Mouse (Mus musculus): ENCODE measurements around the gene Retreg2. TPM values are rescaled to one million over a fixed set of nuclear protein-coding genes. Genes with fewer than 3 reads are reported as not detected.
A peak's percentile ranks its signal among the peaks of the same experiment; 100 is the strongest.

Gene Retreg2
- polyA plus RNA-seq, 1 experiment from 2014 or later, result 96.0 TPM

DNA sequence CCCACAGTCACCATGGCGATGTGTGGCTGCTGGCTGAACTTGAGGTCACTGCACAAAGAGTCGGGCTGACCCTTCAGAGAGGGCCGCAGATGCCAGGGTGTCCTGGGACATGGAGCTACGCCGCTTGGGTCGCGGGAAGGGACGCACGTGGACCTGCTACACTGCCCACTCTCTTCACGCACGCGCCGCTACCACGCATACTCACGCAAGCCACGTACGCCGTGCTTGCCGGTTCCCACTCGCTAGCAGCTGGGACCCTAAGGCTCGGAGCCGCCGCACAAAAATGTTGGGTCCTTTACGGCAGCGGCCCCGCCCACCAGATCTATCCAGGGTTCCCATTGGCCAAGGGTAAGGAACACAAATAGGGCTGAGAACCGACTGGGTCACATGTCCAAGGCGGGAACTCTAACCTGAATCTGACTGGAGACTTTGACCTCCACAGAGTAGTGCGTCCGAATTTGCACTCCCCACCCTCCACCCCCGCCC is 37.6 kb downstream of the Retreg2 start, which contains the start of gene Abcb6:
Gene Abcb6, minus strand, starts transcription at position 288 of the 486 bp plus-strand sequence.
- H3K4me3 ChIP-seq, result peak within 1 kb of the TSS; percentile 61
- peak within 1 kb of the TSS; percentile 100 for H3K4me2 ChIP-seq (replicated peaks)
- peak within 1 kb of the TSS; percentile 72 for H3K9ac ChIP-seq
- peaks cover 17% of the 10 kb centered on the region for H3K4me1 ChIP-seq
- no peaks in the 10 kb centered on the region for H3K9me3 ChIP-seq
- H3K27ac ChIP-seq, result no peak within 1 kb of the TSS
- 0% methylated on average over 31 of the region's 31 CpGs for WGBS
- peak; percentile 94 for ATAC-seq (ENCODE audit: low FRiP score, low read depth)
- H3K36me3 ChIP-seq, result peaks cover 68% of the 10 kb centered on the region
- no peaks in the 10 kb centered on the region for H3K27me3 ChIP-seq (replicated peaks)

- Histone ChIP-seq H3K36me3 (peaks cover 68% of the 10 kb centered on the region), H3K4me1 (peaks cover 17% of the 10 kb centered on the region), H3K27me3 (replicated peaks) (no peaks in the 10 kb centered on the region), H3K4me3 (no peak overlapping the region), H3K27ac (no peak overlapping the region), H3K4me2 (replicated peaks) (peak overlapping the region; percentile 100), H3K9ac (no peak overlapping the region), H3K9me3 (no peaks in the 10 kb centered on the region)
- WGBS, result 33% methylated on average over 7 of the region's 7 CpGs
- no peak for ATAC-seq (ENCODE audit: low FRiP score, low read depth)
Observed at GRCm38 (mm10) chr1:75180741-75181140, 38.2 kb downstream of the Retreg2 start.

DNA sequence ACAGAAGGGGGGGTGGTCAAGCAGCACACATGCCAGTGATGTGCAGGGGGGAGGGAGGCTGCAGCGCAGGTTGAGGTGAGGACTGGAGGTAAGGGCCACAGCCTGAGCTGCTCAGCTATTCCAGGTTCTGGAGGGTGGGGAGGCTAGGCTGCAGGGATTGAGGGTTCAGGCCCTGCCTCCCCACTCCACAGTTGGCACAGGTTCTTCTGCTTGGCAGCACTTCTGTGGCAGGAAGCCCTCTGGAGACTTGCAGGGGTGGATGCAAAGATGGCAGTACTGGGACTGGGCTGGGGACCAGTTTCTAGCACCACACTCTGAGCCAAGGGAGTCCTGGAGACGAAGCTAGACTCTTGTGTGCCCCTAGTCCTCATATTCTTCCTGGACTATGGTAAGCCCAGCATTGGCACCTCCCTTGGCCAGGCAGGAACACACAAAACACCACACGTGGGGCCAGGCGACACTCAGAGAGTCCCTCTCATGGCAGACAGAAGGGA is 38.8 kb downstream of the Retreg2 start:
- H3K4me1 ChIP-seq, result peaks cover 17% of the 10 kb centered on the region

DNA sequence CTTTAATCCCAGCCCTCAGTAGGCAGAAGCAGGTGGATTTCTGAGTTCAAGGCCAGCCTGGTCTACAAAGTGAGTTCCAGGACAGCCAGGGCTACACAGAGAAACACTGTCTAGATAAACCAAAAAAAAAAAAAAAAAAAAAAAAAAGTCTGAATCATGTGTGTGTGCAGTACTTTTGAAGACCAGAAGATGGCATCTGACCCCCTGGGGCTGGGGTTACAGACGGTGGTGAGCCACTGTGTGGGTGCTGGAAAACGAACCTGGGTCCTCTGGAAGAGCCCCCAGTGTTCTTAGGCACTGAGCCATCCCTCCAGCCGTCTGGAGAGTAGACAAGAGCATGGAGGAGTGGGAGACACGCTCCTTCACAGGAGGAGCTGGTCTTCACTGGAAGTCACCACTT is 39.6 kb downstream of the Retreg2 start:
- no peaks in the 10 kb centered on the region for H3K27me3 ChIP-seq (replicated peaks)
- no peak overlapping the region for H3K9ac ChIP-seq
- peaks cover 17% of the 10 kb centered on the region for H3K4me1 ChIP-seq
- WGBS, result 77% methylated on average over 4 of the region's 4 CpGs
- H3K36me3 ChIP-seq, result peaks cover 66% of the 10 kb centered on the region
- ATAC-seq (ENCODE audit: low FRiP score, low read depth), result no peak
- no peak overlapping the region for H3K4me3 ChIP-seq
- no peaks in the 10 kb centered on the region for H3K9me3 ChIP-seq
- H3K27ac ChIP-seq, result no peak overlapping the region
- no peak overlapping the region for H3K4me2 ChIP-seq (replicated peaks)

More for the DNA sequence above, 38.8 kb downstream of the Retreg2 start:
- H3K4me2 ChIP-seq (replicated peaks), result no peak overlapping the region
- H3K36me3 ChIP-seq, result peaks cover 68% of the 10 kb centered on the region
- no peaks in the 10 kb centered on the region for H3K27me3 ChIP-seq (replicated peaks)
- H3K9ac ChIP-seq, result no peak overlapping the region
- H3K4me3 ChIP-seq, result no peak overlapping the region
- no peak overlapping the region for H3K27ac ChIP-seq
- 84% methylated on average over 4 of the region's 4 CpGs for WGBS
- no peak for ATAC-seq (ENCODE audit: low FRiP score, low read depth)
- H3K9me3 ChIP-seq, result no peaks in the 10 kb centered on the region

DNA sequence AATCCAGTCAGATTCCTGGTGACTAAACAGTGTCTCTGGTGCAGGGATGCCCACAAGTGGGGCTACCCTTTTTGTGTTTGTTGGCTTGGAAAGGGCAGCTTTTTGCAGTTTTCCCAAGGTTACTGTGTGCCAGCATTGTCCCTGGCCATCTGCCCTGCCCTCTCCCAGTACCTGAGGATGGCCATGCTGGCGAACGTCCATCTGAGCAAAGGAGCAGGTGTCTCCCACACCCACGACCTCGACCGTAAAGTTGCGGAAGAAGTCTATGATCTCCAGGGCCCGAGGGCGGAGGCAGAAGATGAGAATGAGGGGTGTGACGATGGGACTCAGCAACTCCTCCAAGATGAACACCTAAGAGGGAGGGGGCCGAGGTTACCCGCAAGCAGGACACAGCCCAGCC is 42.9 kb downstream of the Retreg2 start:
- Histone ChIP-seq H3K9ac (no peak overlapping the region), H3K4me1 (no peaks in the 10 kb centered on the region; the same call in 1 of the 2 replicates), H3K4me3 (no peak overlapping the region), H3K27ac (no peak overlapping the region), H3K4me2 (replicated peaks) (no peak overlapping the region), H3K36me3 (peaks cover 67% of the 10 kb centered on the region), H3K27me3 (replicated peaks) (no peaks in the 10 kb centered on the region), H3K9me3 (no peaks in the 10 kb centered on the region)
- 89% methylated on average over 11 of the region's 11 CpGs for WGBS
- no peak for ATAC-seq (ENCODE audit: low FRiP score, low read depth)

GRCm38 (mm10) chr1:75187126-75187525 is 44.5 kb downstream of the Retreg2 start:
- Histone ChIP-seq H3K9me3 (no peaks in the 10 kb centered on the region), H3K27ac (no peak overlapping the region), H3K4me2 (replicated peaks) (no peak overlapping the region), H3K9ac (no peak overlapping the region), H3K4me1 (peaks cover 10% of the 10 kb centered on the region), H3K36me3 (peaks cover 57% of the 10 kb centered on the region), H3K27me3 (replicated peaks) (no peaks in the 10 kb centered on the region), H3K4me3 (no peak overlapping the region)
- ATAC-seq (ENCODE audit: low FRiP score, low read depth), result no peak

- peaks cover 48% of the 10 kb centered on the region for H3K36me3 ChIP-seq
- WGBS, result 89% methylated on average over 2 of the region's 2 CpGs
- H3K4me3 ChIP-seq, result no peak overlapping the region
- no peak overlapping the region for H3K9ac ChIP-seq
- H3K27me3 ChIP-seq (replicated peaks), result no peaks in the 10 kb centered on the region
- H3K4me2 ChIP-seq (replicated peaks), result no peak overlapping the region
- peaks cover 12% of the 10 kb centered on the region for H3K4me1 ChIP-seq
- no peaks in the 10 kb centered on the region for H3K9me3 ChIP-seq
- no peak for ATAC-seq (ENCODE audit: low FRiP score, low read depth)
- no peak overlapping the region for H3K27ac ChIP-seq
Observed at GRCm38 (mm10) chr1:75187914-75188483, 45.4 kb downstream of the Retreg2 start.

- H3K9ac ChIP-seq, result peak overlapping the region; percentile 88; the same call in 1 of the 2 replicates
- peaks cover 17% of the 10 kb centered on the region for H3K4me1 ChIP-seq
- no peak overlapping the region for H3K27ac ChIP-seq
- H3K4me3 ChIP-seq, result no peak overlapping the region
- no peak for ATAC-seq (ENCODE audit: low FRiP score, low read depth)
- WGBS, result 74% methylated on average over 2 of the region's 2 CpGs
- no peaks in the 10 kb centered on the region for H3K27me3 ChIP-seq (replicated peaks)
- H3K9me3 ChIP-seq, result no peaks in the 10 kb centered on the region
- H3K4me2 ChIP-seq (replicated peaks), result peak overlapping the region; percentile 75
- peaks cover 28% of the 10 kb centered on the region for H3K36me3 ChIP-seq
Observed at GRCm38 (mm10) chr1:75190577-75190976, 48.0 kb downstream of the Retreg2 start.

- H3K4me3 ChIP-seq, result peak overlapping the region; percentile 75
- 41% methylated on average over 5 of the region's 5 CpGs for WGBS
- H3K9me3 ChIP-seq, result no peaks in the 10 kb centered on the region
- H3K4me2 ChIP-seq (replicated peaks), result peak overlapping the region; percentile 75
- ATAC-seq (ENCODE audit: low FRiP score, low read depth), result no peak
- H3K9ac ChIP-seq, result peak overlapping the region; percentile 88
- H3K4me1 ChIP-seq, result peaks cover 17% of the 10 kb centered on the region
- H3K27ac ChIP-seq, result peak overlapping the region; percentile 65
- H3K27me3 ChIP-seq (replicated peaks), result no peaks in the 10 kb centered on the region
- H3K36me3 ChIP-seq, result peaks cover 28% of the 10 kb centered on the region
Observed at GRCm38 (mm10) chr1:75191258-75191621, 48.7 kb downstream of the Retreg2 start.

DNA sequence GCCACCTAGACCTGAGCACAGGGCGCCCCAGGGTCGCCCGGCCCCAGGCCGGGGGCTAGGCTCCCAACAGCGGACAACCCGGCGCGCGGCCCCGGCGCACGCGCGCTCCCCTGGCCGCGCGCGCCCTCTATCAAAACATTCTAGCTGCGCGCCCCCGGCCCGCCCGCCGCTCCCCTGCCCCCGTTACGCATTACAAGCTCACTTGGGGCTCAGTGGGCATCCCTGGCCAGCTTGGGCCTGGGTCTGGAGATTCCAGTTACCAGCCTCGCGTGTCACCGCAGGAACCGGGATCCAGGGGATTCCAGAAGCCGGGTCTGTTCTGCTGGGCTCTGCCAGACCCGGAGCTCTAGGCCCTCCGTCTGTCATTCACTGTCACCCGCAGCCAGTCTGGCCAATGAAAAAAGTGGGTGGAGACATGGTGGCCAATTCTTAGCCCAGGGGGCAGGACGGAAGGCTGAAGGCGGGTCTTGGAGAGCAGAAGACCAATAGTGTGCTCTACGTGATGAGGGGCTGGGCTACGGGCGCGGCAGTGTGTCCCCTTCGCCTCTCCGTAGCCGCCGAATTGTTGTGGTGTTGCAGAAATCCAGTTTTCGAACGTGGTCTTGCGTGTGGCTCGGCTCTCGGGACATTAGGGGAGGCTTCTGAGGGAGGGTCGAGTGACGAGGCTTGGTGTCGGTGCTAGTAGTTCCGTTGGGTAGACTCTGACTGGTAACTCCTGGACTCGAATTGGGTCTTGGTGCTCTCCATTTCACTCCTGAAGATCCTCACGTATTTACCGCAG is 49.2 kb downstream of the Retreg2 start, which contains the start of the genes Ankzf1 and Atg9a:
Gene Ankzf1, plus strand, starts transcription at position 530 of the 781 bp plus-strand sequence.
Gene Atg9a, minus strand, starts transcription at position 575 of the 781 bp plus-strand sequence.
- Histone ChIP-seq H3K4me2 (replicated peaks) (peak within 1 kb of the TSS; percentile 75), H3K4me1 (peaks cover 17% of the 10 kb centered on the region), H3K9ac (peak within 1 kb of the TSS; percentile 88), H3K4me3 (peak within 1 kb of the TSS; percentile 75), H3K36me3 (peaks cover 28% of the 10 kb centered on the region), H3K27me3 (replicated peaks) (no peaks in the 10 kb centered on the region), H3K9me3 (no peaks in the 10 kb centered on the region), H3K27ac (peak within 1 kb of the TSS; percentile 65)
- WGBS, result under 1% methylated on average over 56 of the region's 56 CpGs
- peak; percentile 99 for ATAC-seq (ENCODE audit: low FRiP score, low read depth)

GRCm38 (mm10) chr1:75192452-75192851 is 49.9 kb downstream of the Retreg2 start:
- WGBS, result under 1% methylated on average over 19 of the region's 19 CpGs
- Histone ChIP-seq H3K36me3 (peaks cover 33% of the 10 kb centered on the region), H3K9me3 (no peaks in the 10 kb centered on the region), H3K27ac (peak overlapping the region; percentile 58; the same call in 1 of the 2 replicates), H3K4me3 (peak overlapping the region; percentile 75), H3K4me1 (peaks cover 17% of the 10 kb centered on the region), H3K9ac (peak overlapping the region; percentile 88), H3K27me3 (replicated peaks) (no peaks in the 10 kb centered on the region), H3K4me2 (replicated peaks) (peak overlapping the region; percentile 75)
- peak; percentile 26 for ATAC-seq (ENCODE audit: low FRiP score, low read depth)

Measured in neural tube, embryonic 12.5 days (tissue).